Mouse (Mus musculus) forebrain, postnatal 0 days (tissue): ENCODE measurements around the gene Als2cl. TPM values are rescaled to one million over a fixed set of nuclear protein-coding genes. Genes with fewer than 3 reads are reported as not detected.

Source experiments
- ATAC-seq: fragments of 200-750 bp; cut with Nextera tagmentation; 2 replicates; pipeline ENCODE4 v1.8.0; 2017; ENCODE audit warnings: mild to moderate bottlenecking, moderate library complexity
- DNase-seq: peaks from one replicate; pipeline ENCODE4 v3.0.0-alpha.2; 2015
- H3K27ac ChIP-seq: fragments of 300-500 bp; sonication (generic); 2 replicates; pipeline ENCODE4 v1.5.1; 2014; ENCODE audit warnings: low read depth, mild to moderate bottlenecking, antibody characterized with exemption, low read length, moderate library complexity, mixed read lengths
- H3K27me3 ChIP-seq: fragments of 300-500 bp; sonication (generic); 2 replicates; pipeline ENCODE4 v1.6.1; 2014; ENCODE audit warnings: mild to moderate bottlenecking, low read length, mixed read lengths; ENCODE audit not compliant: insufficient read depth
- H3K36me3 ChIP-seq: fragments of 300-500 bp; sonication (generic); 2 replicates; pipeline ENCODE4 v1.6.1; 2014; ENCODE audit warnings: mild to moderate bottlenecking, moderate library complexity; ENCODE audit not compliant: insufficient read depth
- H3K4me1 ChIP-seq: fragments of 300-500 bp; sonication (generic); 2 replicates; pipeline ENCODE4 v1.6.1; 2014; ENCODE audit warnings: antibody characterized with exemption; ENCODE audit not compliant: insufficient read depth
- H3K4me2 ChIP-seq: fragments of 300-500 bp; sonication (generic); 2 replicates; pipeline ENCODE4 v1.6.1; 2014; ENCODE audit warnings: low read depth, mild to moderate bottlenecking, moderate library complexity
- H3K4me3 ChIP-seq: fragments of 300-500 bp; sonication (generic); 2 replicates; pipeline ENCODE4 v1.5.1; 2014; ENCODE audit warnings: low read depth, low read length, mixed read lengths
- H3K9ac ChIP-seq: fragments of 300-500 bp; sonication (generic); 2 replicates; pipeline ENCODE4 v1.6.1; 2014; ENCODE audit warnings: mild to moderate bottlenecking
- H3K9me3 ChIP-seq: fragments of 300-500 bp; sonication (generic); 2 replicates; pipeline ENCODE4 v1.6.1; 2016; ENCODE audit warnings: low read length
- CTCF ChIP-seq: sonication (generic); IDR thresholded peaks from 2 replicates; pipeline ENCODE4 v1.5.1; 2016; ENCODE audit warnings: antibody characterized with exemption, control low read depth, low read depth
- WGBS: fragments of 180-500 bp; shearing (Covaris S2); extraction: QIAGEN DNeasy Blood & Tissue Kit; methylation state at CpG from one replicate; pipeline ENCODE4 v1.1.7; 2014; 5-methylcytosine and 5-hydroxymethylcytosine counted together
- polyA plus RNA-seq: library from polyadenylated mRNA; unstranded; fragments of >200 nt; fragmentation: Nextera tagmentation; extraction: Ambion mirVana; gene quantifications from 2 replicates; pipeline ENCODE4 v1.2.1, GENCODE M21; 2015
- total RNA-seq: library from RNA; depleted of rRNA; stranded (reverse); fragments of >200 nt; gene quantifications from 2 replicates; pipeline ENCODE4 v1.2.3, GENCODE M21; 2014

Als2cl gene
- total and polyA plus RNA-seq, 2 experiments from 2014 or later, result 1.6 to 4.6 TPM

- ATAC-seq (peak; percentile 62), DNase-seq (peak; percentile 29)
- under 1% methylated on average over 55 of the region's 57 CpGs for WGBS
- peak within 1 kb of the TSS; percentile 47 for H3K9ac ChIP-seq
- no peaks in the 10 kb centered on the region for H3K36me3 ChIP-seq
- no peaks in the 10 kb centered on the region for H3K4me1 ChIP-seq
- peak within 1 kb of the TSS; percentile 50 for H3K4me3 ChIP-seq
- peaks cover 9% of the 10 kb centered on the region for H3K27me3 ChIP-seq
- no peak for TF ChIP-seq CTCF
- H3K27ac ChIP-seq, result no peak within 1 kb of the TSS
- no peaks in the 10 kb centered on the region for H3K9me3 ChIP-seq
- peak within 1 kb of the TSS; percentile 94 for H3K4me2 ChIP-seq
Measured at GRCm38 (mm10) chr9:110879998-110880561, 410 bp downstream of the Als2cl start, which contains the start of gene Tmie. Gene Tmie, minus strand, starts transcription at chr9:110880113.

GRCm38 (mm10) chr9:110880772-110881171, 1.1 kb downstream of the Als2cl start:
- H3K4me1 ChIP-seq, result no peaks in the 10 kb centered on the region
- H3K36me3 ChIP-seq, result no peaks in the 10 kb centered on the region
- no peaks in the 10 kb centered on the region for H3K9me3 ChIP-seq
- WGBS, result 77% methylated on average over 4 of the region's 4 CpGs
- peak overlapping the region; percentile 50 for H3K4me3 ChIP-seq
- no peak overlapping the region for H3K9ac ChIP-seq
- DNase-seq (no peak), ATAC-seq (no peak)
- no peak overlapping the region for H3K27ac ChIP-seq
- peak overlapping the region; percentile 94 for H3K4me2 ChIP-seq
- TF ChIP-seq CTCF, result no peak
- peaks cover 9% of the 10 kb centered on the region for H3K27me3 ChIP-seq

GRCm38 (mm10) chr9:110881953-110882352, 2.3 kb downstream of the Als2cl start:
- H3K4me3 ChIP-seq, result no peak overlapping the region
- DNase-seq (no peak), ATAC-seq (no peak)
- no peaks in the 10 kb centered on the region for H3K9me3 ChIP-seq
- 78% methylated on average over 7 of the region's 7 CpGs for WGBS
- no peaks in the 10 kb centered on the region for H3K36me3 ChIP-seq
- no peak overlapping the region for H3K27ac ChIP-seq
- TF ChIP-seq CTCF, result no peak
- H3K9ac ChIP-seq, result no peak overlapping the region
- H3K4me1 ChIP-seq, result no peaks in the 10 kb centered on the region
- H3K4me2 ChIP-seq, result no peak overlapping the region
- H3K27me3 ChIP-seq, result peaks cover 9% of the 10 kb centered on the region

- no peaks in the 10 kb centered on the region for H3K9me3 ChIP-seq
- TF ChIP-seq CTCF, result no peak
- H3K36me3 ChIP-seq, result no peaks in the 10 kb centered on the region
- H3K9ac ChIP-seq, result no peak overlapping the region
- ATAC-seq (no peak), DNase-seq (no peak)
- no peak overlapping the region for H3K4me3 ChIP-seq
- 58% methylated on average over 9 of the region's 9 CpGs for WGBS
- H3K27ac ChIP-seq, result no peak overlapping the region
- H3K4me1 ChIP-seq, result no peaks in the 10 kb centered on the region
- H3K27me3 ChIP-seq, result no peaks in the 10 kb centered on the region
- H3K4me2 ChIP-seq, result no peak overlapping the region
Measured at GRCm38 (mm10) chr9:110887388-110888303, 8.0 kb downstream of the Als2cl start.

GRCm38 (mm10) chr9:110888935-110889334, 9.3 kb downstream of the Als2cl start:
- 91% methylated on average over 14 of the region's 14 CpGs for WGBS
- Histone ChIP-seq H3K4me1 (no peaks in the 10 kb centered on the region), H3K4me2 (no peak overlapping the region), H3K36me3 (no peaks in the 10 kb centered on the region), H3K27me3 (no peaks in the 10 kb centered on the region), H3K9me3 (no peaks in the 10 kb centered on the region), H3K9ac (no peak overlapping the region), H3K4me3 (no peak overlapping the region), H3K27ac (no peak overlapping the region)
- no peak for TF ChIP-seq CTCF
- DNase-seq (no peak), ATAC-seq (no peak)

GRCm38 (mm10) chr9:110890026-110890783, 10.5 kb downstream of the Als2cl start:
- H3K9me3 ChIP-seq, result no peaks in the 10 kb centered on the region
- H3K27ac ChIP-seq, result no peak overlapping the region
- no peak for ATAC-seq
- H3K4me2 ChIP-seq, result no peak overlapping the region
- no peaks in the 10 kb centered on the region for H3K36me3 ChIP-seq
- DNase-seq, result no peak
- no peaks in the 10 kb centered on the region for H3K27me3 ChIP-seq
- peak; percentile 42 for TF ChIP-seq CTCF
- H3K4me1 ChIP-seq, result no peaks in the 10 kb centered on the region
- H3K4me3 ChIP-seq, result no peak overlapping the region
- WGBS, result 14% methylated on average over 21 of the region's 21 CpGs
- H3K9ac ChIP-seq, result no peak overlapping the region
